Mouse (Mus musculus): ENCODE data around the gene Dscaml1.

GRCm38 (mm10) chr9:45412700-45413477 is 13.5 kb upstream of the Dscaml1 start:
- TF ChIP-seq POLR2A (IDR thresholded peaks at IDR 0.05; ENCODE audit: control insufficient read depth, extremely low read depth, insufficient read depth, low read length, poor library complexity) (no peak), CTCF (IDR thresholded peaks at IDR 0.05; ENCODE audit: borderline replicate concordance, control insufficient read depth, extremely low read depth, insufficient read depth, low read length, poor library complexity) (no peak)

All from thymus, adult 2 months (tissue).